10 mouse cellular contexts compared by ENCODE assay signal in the genomic region with DNA sequence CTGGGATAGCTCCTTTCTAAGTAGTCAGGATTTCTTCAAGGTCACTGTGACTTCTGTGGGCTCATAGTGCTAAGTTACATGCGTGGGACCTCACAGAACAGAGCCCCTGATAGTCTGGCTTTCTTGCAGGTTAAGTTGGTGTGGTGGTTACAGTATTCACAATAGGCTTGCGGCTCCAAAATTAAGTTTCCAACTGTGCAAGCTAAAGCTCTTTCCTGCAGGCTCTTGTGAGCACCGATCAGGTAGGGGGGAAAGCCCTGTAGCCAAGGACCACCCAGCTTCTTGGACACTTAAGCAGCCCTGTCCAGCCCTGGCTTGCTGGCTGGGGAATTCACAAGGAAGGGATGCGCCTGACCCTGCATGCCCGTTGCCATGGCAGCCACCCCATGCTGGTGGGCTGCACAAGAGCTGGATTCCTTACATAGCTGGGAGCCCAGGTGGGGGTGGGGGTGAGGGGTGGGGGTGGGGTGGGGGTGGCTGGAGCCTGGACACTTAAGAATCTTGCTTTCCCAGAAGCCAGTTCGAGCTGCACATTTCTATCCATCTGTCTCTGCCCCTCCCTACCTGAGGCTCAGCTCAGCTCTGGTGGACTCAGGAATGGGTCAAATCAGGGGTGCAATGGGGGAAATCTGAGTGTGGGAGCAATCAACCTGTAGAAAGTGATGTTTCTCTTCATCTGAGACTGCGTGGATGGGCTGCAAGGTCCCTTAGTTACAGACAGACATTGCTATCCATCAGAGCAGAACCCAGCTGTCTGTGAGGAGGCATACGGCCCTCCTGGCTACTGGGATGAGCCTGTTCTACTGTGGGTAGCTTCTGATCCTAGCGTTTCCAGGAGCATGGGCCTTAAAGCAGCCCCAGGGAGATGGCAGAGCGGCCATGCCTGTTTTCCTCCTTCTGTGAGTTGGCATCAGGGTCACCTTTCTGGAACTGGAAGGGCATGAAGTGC. TPM values are rescaled to one million over a fixed set of nuclear protein-coding genes. Genes with fewer than 3 reads are reported as not detected.
DNase-seq lines count a peak whose midpoint lies in the region; ATAC-seq lines count a peak whose summit lies in the region.
"Had no signal": no experiment of that assay in that cellular context is flagged by ENCODE, and none has a peak within 500 bp of the region (broad histone marks: within the 10 kb centered on the region; RNA-seq: fewer than 3 reads in every experiment).

No protein-coding gene starts in this region.

- no peak overlapping the region for H3K27ac ChIP-seq in liver, embryonic 12.5 days
- H3K27ac ChIP-seq in embryonic facial prominence, embryonic 11.5 days (replicated peaks; ENCODE audit: low read depth, low read length), result peak overlapping the region; percentile 63
- peak overlapping the region; percentile 75 for H3K27ac ChIP-seq in limb, embryonic 12.5 days
- H3K27ac ChIP-seq in stomach, embryonic 14.5 days (ENCODE audit: low read length), result peak overlapping the region; percentile 44; the same call in 1 of the 2 replicates
- H3K27ac ChIP-seq: heart, embryonic 15.5 days had no signal

- no peak overlapping the region for H3K4me3 ChIP-seq in liver, embryonic 12.5 days
- H3K4me3 ChIP-seq in embryonic facial prominence, embryonic 11.5 days (ENCODE audit: low read depth, low read length), result no peak overlapping the region
- no peak overlapping the region for H3K4me3 ChIP-seq in limb, embryonic 12.5 days (replicated peaks)
- no peak overlapping the region for H3K4me3 ChIP-seq in stomach, embryonic 14.5 days (ENCODE audit: low read depth, low read length)
- H3K4me3 ChIP-seq: heart, embryonic 15.5 days had no signal

- peaks cover 40% of the 10 kb centered on the region for H3K27me3 ChIP-seq in liver, embryonic 12.5 days (replicated peaks)
- no peaks in the 10 kb centered on the region for H3K27me3 ChIP-seq in embryonic facial prominence, embryonic 11.5 days (ENCODE audit: control insufficient read depth, insufficient read depth, low read length)
- H3K27me3 ChIP-seq in limb, embryonic 12.5 days, result no peaks in the 10 kb centered on the region
- H3K27me3 ChIP-seq in stomach, embryonic 14.5 days (ENCODE audit: control insufficient read depth, insufficient read depth, low read length), result no peaks in the 10 kb centered on the region
- H3K27me3 ChIP-seq: heart, embryonic 15.5 days had no signal

- no peaks in the 10 kb centered on the region for H3K9me3 ChIP-seq in liver, embryonic 12.5 days (replicated peaks)
- no peaks in the 10 kb centered on the region for H3K9me3 ChIP-seq in embryonic facial prominence, embryonic 11.5 days (replicated peaks; ENCODE audit: control insufficient read depth, low read length)
- no peaks in the 10 kb centered on the region for H3K9me3 ChIP-seq in limb, embryonic 12.5 days
- H3K9me3 ChIP-seq in stomach, embryonic 14.5 days (ENCODE audit: control insufficient read depth, low read depth, low read length), result no peaks in the 10 kb centered on the region
- H3K9me3 ChIP-seq: heart, embryonic 15.5 days had no signal

- 52% methylated on average over 10 of the region's 10 CpGs for WGBS in liver, embryonic 12.5 days (ENCODE audit: insufficient replicate concordance)
- 17% methylated on average over 10 of the region's 10 CpGs for WGBS in embryonic facial prominence, embryonic 11.5 days
- 28% methylated on average over 10 of the region's 10 CpGs for WGBS in limb, embryonic 12.5 days
- 24% methylated on average over 10 of the region's 10 CpGs for WGBS in stomach, embryonic 14.5 days

- intact Hi-C loops in gastrocnemius, postnatal 36 days (cut with DNase I), result no loop called here

- ATAC-seq in liver, embryonic 12.5 days, result no peak
- ATAC-seq in embryonic facial prominence, embryonic 11.5 days (replicated peaks; ENCODE audit: insufficient number of reproducible peaks, low FRiP score, low TSS enrichment, low read depth), result peak; percentile 80
- ATAC-seq in limb, embryonic 12.5 days (ENCODE audit: insufficient number of reproducible peaks, insufficient read depth, low FRiP score, low TSS enrichment, low read depth), result peak; percentile 50; the same call in 1 of the 2 replicates
- peak; percentile 74; the same call in 1 of the 2 replicates for ATAC-seq in stomach, embryonic 14.5 days (ENCODE audit: insufficient number of reproducible peaks, insufficient read depth, low FRiP score, low read depth)

- no peaks in the 10 kb centered on the region for H3K36me3 ChIP-seq in liver, embryonic 12.5 days
- no peaks in the 10 kb centered on the region for H3K36me3 ChIP-seq in embryonic facial prominence, embryonic 11.5 days (replicated peaks; ENCODE audit: control insufficient read depth, insufficient read depth, low read depth, low read length)
- no peaks in the 10 kb centered on the region for H3K36me3 ChIP-seq in limb, embryonic 12.5 days
- H3K36me3 ChIP-seq in stomach, embryonic 14.5 days (ENCODE audit: control insufficient read depth, insufficient read depth, low read length), result no peaks in the 10 kb centered on the region
- H3K36me3 ChIP-seq: heart, embryonic 15.5 days had no signal

- H3K4me1 ChIP-seq in liver, embryonic 12.5 days, result peaks cover 25% of the 10 kb centered on the region
- peaks cover 12% of the 10 kb centered on the region for H3K4me1 ChIP-seq in embryonic facial prominence, embryonic 11.5 days (ENCODE audit: control insufficient read depth, insufficient read depth, low read length)
- H3K4me1 ChIP-seq in limb, embryonic 12.5 days (replicated peaks), result peaks cover 33% of the 10 kb centered on the region
- H3K4me1 ChIP-seq in stomach, embryonic 14.5 days (ENCODE audit: control insufficient read depth, insufficient read depth, low read length), result peaks cover 13% of the 10 kb centered on the region

- no peak overlapping the region for H3K9ac ChIP-seq in liver, embryonic 12.5 days
- no peak overlapping the region for H3K9ac ChIP-seq in embryonic facial prominence, embryonic 11.5 days (replicated peaks; ENCODE audit: low read length)
- no peak overlapping the region; the same call in 1 of the 2 replicates for H3K9ac ChIP-seq in limb, embryonic 12.5 days (replicated peaks)
- no peak overlapping the region for H3K9ac ChIP-seq in stomach, embryonic 14.5 days (replicated peaks; ENCODE audit: low read depth, low read length)
- H3K9ac ChIP-seq: heart, embryonic 15.5 days had no signal

- no peak overlapping the region for H3K4me2 ChIP-seq in liver, embryonic 12.5 days
- H3K4me2 ChIP-seq in embryonic facial prominence, embryonic 11.5 days (ENCODE audit: low read depth, low read length), result no peak overlapping the region
- no peak overlapping the region for H3K4me2 ChIP-seq in limb, embryonic 12.5 days
- no peak overlapping the region for H3K4me2 ChIP-seq in stomach, embryonic 14.5 days (replicated peaks; ENCODE audit: low read depth, low read length)
- H3K4me2 ChIP-seq: heart, embryonic 15.5 days had no signal

- peak; percentile 47 for DNase-seq in liver
- DNase-seq in embryonic facial prominence, embryonic 11.5 days (ENCODE audit: low spot score), result peak; percentile 82
- DNase-seq in spleen, adult 18-20 months, result no peak
- DNase-seq in cerebellum, adult 11-12 months, result no peak
- no peak for DNase-seq in gastrocnemius, postnatal 36 days
- DNase-seq: cerebellum, adult 8-10 months had no signal

RNA-seq across cellular contexts. Expression of a gene that starts 24.9 kb away (rescaled TPM):
- polyA plus RNA-seq in liver, embryonic 12.5 days (2016; fragmentation: Nextera tagmentation; extraction: Ambion mirVana), result 38.3 and 42.4 TPM in 2 replicates
- 55.5 and 57.5 TPM in 2 replicates for polyA plus RNA-seq in embryonic facial prominence, embryonic 11.5 days (2014; fragmentation: Nextera tagmentation; extraction: Ambion mirVana)
- 104 and 105 TPM in 2 replicates for polyA plus RNA-seq in limb, embryonic 12.5 days (2016; fragmentation: Nextera tagmentation; extraction: Ambion mirVana)
- 49.8 and 56.3 TPM in 2 replicates for polyA plus RNA-seq in stomach, embryonic 14.5 days (2014; fragmentation: Nextera tagmentation; extraction: Ambion mirVana)
- total RNA-seq in gastrocnemius, postnatal 36 days (2021), result 10 to 100 TPM in 1 of 2 experiments, 1 to 10 TPM in 1; 6.4 to 10.3 TPM

Comparison
In these comparisons a context has a peak if more than half of its experiments do, and no peak if none do; other contexts are left out.
1. DNase-seq: peak in liver (single experiment) and embryonic facial prominence, embryonic 11.5 days (single experiment); none in spleen, adult 18-20 months (0 of 2), cerebellum, adult 11-12 months (single experiment) and gastrocnemius, postnatal 36 days (0 of 2).